Mouse (Mus musculus) gastrocnemius, postnatal 25 days (tissue): ENCODE data around the gene 2210407C18Rik. TPM values are rescaled to one million over a fixed set of nuclear protein-coding genes. Genes with fewer than 3 reads are reported as not detected.

Source experiments
- DNase-seq: peaks from one replicate; pipeline ENCODE4 v3.0.0; 2022
- total RNA-seq, 2 experiments: library from RNA; stranded (reverse); gene quantifications; 1 replicate in 1 of 2; 2 replicates in 1 of 2; pipeline ENCODE4 v1.2.3; 2021

2210407C18Rik gene
- total RNA-seq, 2 experiments from 2014 or later: not detected

DNA sequence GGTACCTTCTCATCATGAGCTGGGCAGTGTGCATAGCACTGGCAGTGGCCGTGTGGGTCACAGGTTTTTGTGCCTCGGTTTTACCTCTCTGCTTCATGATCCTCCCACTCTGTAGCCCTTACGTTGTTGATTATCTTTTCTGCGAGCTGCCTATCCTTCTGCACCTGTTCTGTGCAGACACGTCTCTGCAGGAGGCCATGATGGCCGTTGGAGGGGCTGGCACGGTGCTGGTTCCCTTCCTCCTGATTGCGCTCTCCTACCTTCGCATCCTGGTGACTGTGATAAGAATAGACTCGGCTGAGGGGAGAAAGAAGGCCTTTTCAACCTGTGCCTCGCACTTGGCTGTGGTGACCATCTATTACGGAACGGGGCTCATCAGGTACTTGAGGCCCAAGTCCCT lies 18.0 kb downstream of the 2210407C18Rik start:
- no peak for DNase-seq

DNA sequence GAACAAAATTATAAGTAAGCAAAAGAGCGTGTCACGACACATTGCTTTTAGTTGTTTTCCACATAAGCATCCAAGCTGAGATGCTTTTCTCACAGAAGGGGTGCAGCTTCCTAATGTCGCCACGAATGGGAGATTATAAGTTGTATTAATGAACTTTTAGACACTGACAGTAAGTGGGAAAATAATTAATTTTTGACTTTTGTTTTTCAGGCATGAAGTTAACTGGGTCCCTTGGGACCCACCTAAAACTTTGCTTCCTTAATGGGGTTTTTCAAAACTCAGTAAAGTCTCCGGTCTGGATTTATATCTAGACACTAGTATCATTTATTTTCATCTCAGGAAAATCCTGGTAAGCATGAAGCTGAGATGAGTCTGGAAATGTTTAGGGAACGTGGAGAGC lies 21.1 kb downstream of the 2210407C18Rik start, which contains the start of gene Olfr324:
Gene Olfr324 (plus strand): TSS at position 301 of the 400 bp plus-strand sequence.
- DNase-seq: no peak

DNA sequence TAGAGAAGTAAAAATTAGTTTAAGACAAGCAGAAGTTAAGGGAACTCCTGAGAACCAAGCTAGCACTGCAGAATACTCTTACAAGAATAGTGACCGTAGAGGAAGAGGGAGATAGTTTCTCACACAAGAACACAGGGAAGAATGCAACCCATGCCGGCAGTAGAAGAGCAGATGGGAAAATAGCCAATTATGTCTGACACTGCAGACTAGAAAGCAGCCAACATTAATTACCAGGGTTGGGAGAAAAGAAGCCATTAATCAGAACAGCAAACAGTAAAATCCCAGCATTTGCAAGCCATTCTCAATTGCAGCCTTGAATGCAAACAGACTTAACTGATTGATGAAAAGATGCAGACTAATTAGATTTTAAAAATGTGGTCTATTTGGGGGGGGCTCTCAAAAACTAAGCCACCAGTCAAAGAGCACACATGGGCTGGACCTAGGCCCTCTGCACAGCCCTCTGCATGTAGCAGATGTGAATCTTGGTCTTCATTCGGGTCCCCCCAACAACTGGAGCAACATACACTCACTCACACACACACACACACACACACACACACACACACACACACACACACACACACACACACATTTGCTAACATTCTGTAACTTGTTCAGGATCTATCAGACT lies 27.1 kb downstream of the 2210407C18Rik start:
- no peak for DNase-seq

DNA sequence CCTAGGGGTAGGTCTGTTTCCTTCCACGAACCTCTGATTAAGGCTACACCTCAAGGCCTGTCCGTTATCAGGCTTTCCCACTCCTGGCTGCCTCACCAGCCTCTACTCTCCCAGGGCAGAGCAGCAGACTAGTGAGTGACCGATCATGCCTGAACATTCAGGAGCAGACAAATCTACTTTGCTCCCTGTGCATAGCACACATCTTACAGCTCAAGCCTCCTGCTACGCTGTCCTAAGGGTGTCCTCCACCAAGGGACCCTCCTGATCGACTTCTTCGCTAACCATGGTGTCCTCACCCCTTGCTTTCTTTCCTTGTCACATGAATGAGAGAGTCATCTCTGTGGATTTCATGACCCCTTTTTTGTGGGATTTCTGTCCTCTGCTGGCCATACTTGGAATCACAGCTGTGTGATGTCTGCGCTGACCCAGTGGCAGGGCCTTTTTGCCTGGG lies 28.0 kb downstream of the 2210407C18Rik start:
- DNase-seq: no peak

DNA sequence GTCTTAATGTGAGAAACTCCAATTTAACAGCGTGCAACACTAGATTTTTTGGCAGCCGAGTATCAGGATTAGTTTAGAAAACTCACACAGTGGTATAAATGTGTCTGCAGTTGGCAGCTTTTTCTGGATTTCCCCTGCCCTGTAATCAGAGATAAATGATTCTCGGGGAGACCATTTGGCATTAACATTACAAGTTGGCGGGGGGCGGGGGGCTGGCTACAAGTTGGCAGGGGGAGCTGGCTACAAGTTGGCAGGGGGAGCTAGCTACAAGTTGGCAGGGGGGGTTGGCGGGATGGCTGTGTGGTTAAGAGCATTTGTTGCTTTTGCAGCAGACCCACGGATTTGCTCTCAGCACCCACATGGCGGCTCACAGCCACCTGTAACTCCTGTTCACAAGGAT lies 37.2 kb downstream of the 2210407C18Rik start:
- no peak for DNase-seq

DNA sequence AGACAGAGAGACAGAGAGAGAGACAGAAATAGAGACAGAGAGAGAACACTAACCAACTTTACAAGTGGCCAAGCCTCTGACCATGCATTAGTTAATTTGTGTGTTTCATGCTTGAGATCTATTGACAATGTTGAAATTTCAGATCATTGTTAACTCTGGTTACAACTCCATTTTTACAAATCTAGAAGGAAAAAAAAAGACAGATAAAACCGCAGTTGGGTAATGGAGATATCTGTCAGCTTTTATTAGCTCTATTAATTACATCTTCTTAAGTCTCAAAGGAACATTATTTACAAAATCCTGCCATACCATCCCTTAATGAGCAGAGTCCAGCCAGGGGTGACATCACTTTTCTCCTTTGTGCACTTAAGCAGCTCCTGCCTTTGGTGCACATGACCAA lies 38.4 kb downstream of the 2210407C18Rik start, which contains the start of gene Olfr325:
Gene Olfr325 (plus strand): TSS at position 301 of the 400 bp plus-strand sequence.
- DNase-seq: no peak

DNA sequence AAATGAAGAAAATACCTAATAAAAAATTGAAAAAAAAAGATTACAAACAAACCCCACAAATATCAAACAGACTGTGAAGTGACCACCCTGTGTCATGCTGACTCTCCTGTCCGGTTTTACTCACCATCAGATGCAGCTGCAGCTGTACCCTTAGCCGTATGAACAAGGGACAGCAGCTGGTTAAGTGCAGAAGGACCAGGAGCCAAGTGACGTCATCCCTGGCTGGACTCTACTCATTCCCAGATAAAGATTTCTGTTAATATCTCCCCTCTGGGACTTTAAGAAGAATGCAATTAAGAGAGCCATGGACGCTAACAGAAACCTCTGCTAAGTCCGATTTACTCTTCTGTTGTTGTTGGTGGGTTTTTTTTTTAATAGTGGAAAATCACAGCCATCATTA lies 45.5 kb downstream of the 2210407C18Rik start, which contains the start of gene Olfr224:
Gene Olfr224 (minus strand): TSS at position 149 of the 400 bp plus-strand sequence.
- peak; percentile 15 for DNase-seq

Other genes with a start within 250 kb of the 2210407C18Rik start
- not detected for gene Lypd8, start 237.0 kb downstream of the 2210407C18Rik start, total RNA-seq
- not detected for gene 1810065E05Rik, start 195.0 kb downstream of the 2210407C18Rik start, total RNA-seq
- gene Gm12253, start 183.5 kb downstream of the 2210407C18Rik start, total RNA-seq: not detected
- gene Lypd9, start 163.2 kb downstream of the 2210407C18Rik start, total RNA-seq: not detected
- gene Olfr30, start 153.8 kb downstream of the 2210407C18Rik start, total RNA-seq: not detected
- not detected for gene Olfr332, start 123.5 kb downstream of the 2210407C18Rik start, total RNA-seq
- not detected for gene Olfr331, start 113.5 kb downstream of the 2210407C18Rik start, total RNA-seq
- gene Olfr330, start 81.2 kb downstream of the 2210407C18Rik start, total RNA-seq: not detected
- gene Olfr329-ps, start 69.7 kb downstream of the 2210407C18Rik start, total RNA-seq: not detected
- under 1 TPM in 1 of 2 experiments, not detected in 1; 0.10 TPM for gene Olfr328, start 60.4 kb downstream of the 2210407C18Rik start, total RNA-seq
- gene Olfr224, start 45.5 kb downstream of the 2210407C18Rik start, total RNA-seq: not detected
- not detected for gene Olfr325, start 38.3 kb downstream of the 2210407C18Rik start, total RNA-seq
- not detected for gene Olfr324, start 21.0 kb downstream of the 2210407C18Rik start, total RNA-seq
- not detected for gene Olfr323, start 14.4 kb upstream of the 2210407C18Rik start, total RNA-seq
- gene Trim58, start 24.4 kb upstream of the 2210407C18Rik start, total RNA-seq: not detected
- not detected for gene Olfr322, start 42.7 kb upstream of the 2210407C18Rik start, total RNA-seq
- not detected for gene Olfr320, start 65.0 kb upstream of the 2210407C18Rik start, total RNA-seq
- gene Olfr319, start 83.1 kb upstream of the 2210407C18Rik start, total RNA-seq: not detected
- not detected for gene Olfr318, start 107.9 kb upstream of the 2210407C18Rik start, total RNA-seq
- not detected for gene Olfr317, start 123.1 kb upstream of the 2210407C18Rik start, total RNA-seq
- gene Olfr316, start 136.7 kb upstream of the 2210407C18Rik start, total RNA-seq: not detected
- gene Olfr315, start 157.1 kb upstream of the 2210407C18Rik start, total RNA-seq: not detected
- gene Olfr314, start 166.9 kb upstream of the 2210407C18Rik start, total RNA-seq: not detected
- not detected for gene Fam183b, start 185.9 kb upstream of the 2210407C18Rik start, total RNA-seq
- not detected for gene Olfr313, start 198.9 kb upstream of the 2210407C18Rik start, total RNA-seq
- gene Olfr312, start 213.2 kb upstream of the 2210407C18Rik start, total RNA-seq: not detected
- gene Olfr311, start 223.2 kb upstream of the 2210407C18Rik start, total RNA-seq: not detected
- 1 to 10 TPM in 1 of 2 experiments, under 1 TPM in 1; 0.61 to 1.0 TPM for gene Gm12258, start 231.1 kb upstream of the 2210407C18Rik start, total RNA-seq